Mouse (Mus musculus) liver, postnatal 0 days (tissue): Measurements from ENCODE around the gene Six5.

Experiments used
- CTCF ChIP-seq: sonication (generic); IDR thresholded peaks from 2 replicates; pipeline ENCODE4 v1.5.1; 2016; ENCODE audit warnings: antibody characterized with exemption, low read depth
- EP300 ChIP-seq: IDR thresholded peaks from 2 replicates; pipeline ENCODE4 v1.6.1; 2016; ENCODE audit warnings: antibody characterized with exemption, low read depth, mild to moderate bottlenecking

- no peak for TF ChIP-seq CTCF
- TF ChIP-seq EP300, result no peak
These were observed 2.8 kb downstream of the Six5 start for GRCm38 (mm10) chr7:19097217-19097616.
